Mouse (Mus musculus) ES-E14 (cell line): ENCODE data around the gene Lysmd3.

Experiments used
- CHD2 ChIP-seq: IDR thresholded peaks from 2 replicates; pipeline ENCODE4 v1.6.1; 2014; ENCODE audit warnings: mild to moderate bottlenecking, low read depth, low read length, inconsistent platforms
- HCFC1 ChIP-seq: IDR thresholded peaks from 2 replicates; pipeline ENCODE4 v1.6.1; 2012; ENCODE audit warnings: low read length, inconsistent platforms, borderline replicate concordance; ENCODE audit not compliant: insufficient read depth
- MAFK ChIP-seq: IDR thresholded peaks from 2 replicates; pipeline ENCODE4 v1.6.1; 2014; ENCODE audit warnings: mild to moderate bottlenecking, low read depth, low read length, inconsistent platforms; ENCODE audit not compliant: insufficient read depth
- ZC3H11A ChIP-seq: IDR thresholded peaks from 2 replicates; pipeline ENCODE4 v1.6.1; 2012; ENCODE audit warnings: low read depth, mild to moderate bottlenecking, inconsistent platforms, low read length, borderline replicate concordance
- ZNF384 ChIP-seq: IDR thresholded peaks from 2 replicates; pipeline ENCODE4 v1.6.1; 2012; ENCODE audit warnings: low read depth, low read length, inconsistent platforms

DNA sequence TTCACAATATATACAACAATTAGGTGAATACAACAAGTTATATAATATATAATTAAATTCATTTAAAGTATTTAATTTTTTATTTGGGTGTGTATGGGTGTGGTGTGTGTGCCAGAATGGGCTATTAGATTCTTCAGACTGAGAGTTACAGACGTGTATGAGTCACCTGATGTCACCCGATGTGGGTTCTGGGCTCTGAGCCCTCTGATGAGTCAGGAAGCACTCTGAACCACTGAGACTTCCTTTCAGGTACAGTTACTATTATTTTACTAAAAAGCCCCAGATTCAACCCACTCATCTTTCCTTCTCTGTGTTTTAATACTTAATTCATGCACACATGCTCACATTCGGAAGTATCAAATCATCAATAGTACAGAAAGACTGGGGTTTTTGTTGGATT, 27.4 kb downstream of the Lysmd3 start:
- TF ChIP-seq HCFC1 (no peak), ZC3H11A (no peak), ZNF384 (no peak), CHD2 (no peak), MAFK (no peak)
